Mouse (Mus musculus) bone marrow macrophage, adult 2 months (primary cell): ENCODE data around the gene Gpsm1. TPM values are rescaled to one million over a fixed set of nuclear protein-coding genes. Genes with fewer than 3 reads are reported as not detected.

ENCODE experiments used
- H3K27ac ChIP-seq: 2 replicates; pipeline ENCODE4 v1.5.1; 2012; ENCODE audit warnings: low read depth, low read length; ENCODE audit not compliant: insufficient read depth
- H3K4me1 ChIP-seq: 2 replicates; pipeline ENCODE4 v1.6.1; 2012; ENCODE audit warnings: low read length; ENCODE audit not compliant: control insufficient read depth, insufficient read depth
- H3K4me3 ChIP-seq: 2 replicates; pipeline ENCODE4 v1.5.1; 2012; ENCODE audit warnings: mild to moderate bottlenecking, low read length, moderate library complexity; ENCODE audit not compliant: insufficient read depth
- CTCF ChIP-seq: IDR thresholded peaks from 2 replicates; pipeline ENCODE4 v1.5.1; 2012; ENCODE audit warnings: low read depth, mild to moderate bottlenecking, low read length, moderate library complexity
- POLR2A ChIP-seq: IDR thresholded peaks from 2 replicates; pipeline ENCODE4 v1.6.1; 2012; ENCODE audit warnings: mild to moderate bottlenecking, low read depth, low read length, borderline replicate concordance
- polyA plus RNA-seq: library from polyadenylated mRNA; stranded (reverse); fragments of >200 nt; gene quantifications from 2 replicates; pipeline ENCODE4 v1.2.4, GENCODE M21; 2012; ENCODE audit not compliant: missing spikeins, insufficient read depth, insufficient read length

Gpsm1 gene
- 5.3 and 5.5 TPM in 2 replicates for polyA plus RNA-seq

GRCm38 (mm10) chr2:26315072-26315924, at the start of gene Gpsm1:
Gene Gpsm1, plus strand, starts transcription at chr2:26315515.
- Histone ChIP-seq H3K4me3 (peak within 1 kb of the TSS; percentile 80), H3K27ac (no peak within 1 kb of the TSS), H3K4me1 (peaks cover 12% of the 10 kb centered on the region)
- TF ChIP-seq POLR2A = no peak
- TF ChIP-seq CTCF = no peak

- H3K27ac ChIP-seq = no peak overlapping the region
- H3K4me1 ChIP-seq = no peaks in the 10 kb centered on the region
- H3K4me3 ChIP-seq = no peak overlapping the region
- TF ChIP-seq CTCF = no peak
- TF ChIP-seq POLR2A = no peak
Measured at GRCm38 (mm10) chr2:26266066-26266742, 49.1 kb upstream of the Gpsm1 start.

GRCm38 (mm10) chr2:26268216-26268615, 47.1 kb upstream of the Gpsm1 start:
- Histone ChIP-seq H3K4me3 (no peak overlapping the region), H3K4me1 (no peaks in the 10 kb centered on the region), H3K27ac (no peak overlapping the region)
- no peak for TF ChIP-seq CTCF
- TF ChIP-seq POLR2A = no peak

- Histone ChIP-seq H3K27ac (no peak overlapping the region), H3K4me3 (no peak overlapping the region), H3K4me1 (no peaks in the 10 kb centered on the region)
- TF ChIP-seq POLR2A (no peak), CTCF (peak; percentile 83)
Measured at GRCm38 (mm10) chr2:26273611-26274010, 41.7 kb upstream of the Gpsm1 start.

GRCm38 (mm10) chr2:26279712-26280111, 35.6 kb upstream of the Gpsm1 start:
- Histone ChIP-seq H3K4me3 (no peak overlapping the region), H3K4me1 (peaks cover 6% of the 10 kb centered on the region), H3K27ac (no peak overlapping the region)
- TF ChIP-seq CTCF (no peak), POLR2A (no peak)

GRCm38 (mm10) chr2:26280594-26280993, 34.7 kb upstream of the Gpsm1 start:
- TF ChIP-seq POLR2A (no peak), CTCF (no peak)
- Histone ChIP-seq H3K4me3 (no peak overlapping the region), H3K4me1 (peaks cover 6% of the 10 kb centered on the region), H3K27ac (no peak overlapping the region)

- no peak overlapping the region for H3K4me3 ChIP-seq
- TF ChIP-seq POLR2A (no peak), CTCF (no peak)
- H3K4me1 ChIP-seq = peaks cover 13% of the 10 kb centered on the region
- no peak overlapping the region for H3K27ac ChIP-seq
Measured at GRCm38 (mm10) chr2:26285804-26286203, 29.5 kb upstream of the Gpsm1 start.

GRCm38 (mm10) chr2:26286391-26286790, 28.9 kb upstream of the Gpsm1 start:
- Histone ChIP-seq H3K27ac (no peak overlapping the region), H3K4me3 (no peak overlapping the region), H3K4me1 (peaks cover 13% of the 10 kb centered on the region)
- no peak for TF ChIP-seq CTCF
- TF ChIP-seq POLR2A = no peak

- peaks cover 8% of the 10 kb centered on the region; the same call in 1 of the 2 replicates for H3K4me1 ChIP-seq
- no peak for TF ChIP-seq CTCF
- no peak for TF ChIP-seq POLR2A
- H3K27ac ChIP-seq = no peak overlapping the region
Measured at GRCm38 (mm10) chr2:26290133-26290532, 25.2 kb upstream of the Gpsm1 start.

GRCm38 (mm10) chr2:26294457-26294856, 20.9 kb upstream of the Gpsm1 start, which contains the start of gene Ccdc187:
Gene Ccdc187, minus strand, starts transcription at chr2:26294557.
- no peak for TF ChIP-seq CTCF
- no peak for TF ChIP-seq POLR2A
- H3K4me3 ChIP-seq = no peak within 1 kb of the TSS

More at GRCm38 (mm10) chr2:26290133-26290532, 25.2 kb upstream of the Gpsm1 start:
- H3K4me3 ChIP-seq = no peak overlapping the region

More at GRCm38 (mm10) chr2:26294457-26294856, 20.9 kb upstream of the Gpsm1 start, which contains the start of gene Ccdc187:
- Histone ChIP-seq H3K27ac (no peak within 1 kb of the TSS), H3K4me1 (0 out of 2 replicates have a peak, but pooled peaks cover under 1% of the 10 kb centered on the region)
